Mouse (Mus musculus) heart, adult 2 months (tissue): Measurements from ENCODE around the gene Agfg2. TPM values are rescaled to one million over a fixed set of nuclear protein-coding genes. Genes with fewer than 3 reads are reported as not detected.
"Not testable (repeated sequence)": the region's sequence is repeated elsewhere in the genome, so short reads cannot be mapped to it uniquely, and the experiment has no call there.

Source experiments
- DNase-seq, 2 experiments: peaks; one replicate each; pipeline ENCODE4 v3.0.0; 2021
- H3K27ac ChIP-seq: fragments of 200-600 bp; 2 replicates; pipeline ENCODE4 v1.8.1; 2022
- H3K27me3 ChIP-seq: fragments of 200-500 bp; 2 replicates; pipeline ENCODE4 v1.6.1; 2012; ENCODE audit warnings: mild to moderate bottlenecking, low read length, inconsistent platforms, mixed read lengths; ENCODE audit not compliant: control insufficient read depth, insufficient read depth
- H3K36me3 ChIP-seq: fragments of 200-500 bp; 2 replicates; pipeline ENCODE4 v1.6.1; 2012; ENCODE audit warnings: low read length, inconsistent platforms; ENCODE audit not compliant: control insufficient read depth, insufficient read depth
- H3K4me1 ChIP-seq: fragments of 200-500 bp; 2 replicates; pipeline ENCODE4 v1.6.1; 2011; ENCODE audit warnings: low read length; ENCODE audit not compliant: control insufficient read depth, insufficient read depth
- H3K4me3 ChIP-seq: fragments of 200-600 bp; 2 replicates; pipeline ENCODE4 v1.8.1; 2022
- H3K79me2 ChIP-seq: fragments of 200-500 bp; replicated peaks from 2 replicates; pipeline ENCODE4 v1.6.1; 2012; ENCODE audit warnings: mild to moderate bottlenecking, inconsistent platforms, low read length, moderate library complexity, mixed read lengths; ENCODE audit not compliant: control insufficient read depth, insufficient read depth
- H3K9ac ChIP-seq: fragments of 200-500 bp; 2 replicates; pipeline ENCODE4 v1.6.1; 2012; ENCODE audit warnings: low read depth, mild to moderate bottlenecking, control low read depth, inconsistent platforms, low read length, mixed read lengths
- CTCF ChIP-seq: fragments of 200-600 bp; IDR thresholded peaks from 2 replicates; pipeline ENCODE4 v1.8.1; 2022; ENCODE audit warnings: antibody characterized with exemption, mild to moderate bottlenecking, moderate library complexity
- EP300 ChIP-seq: fragments of 200-500 bp; IDR thresholded peaks from 2 replicates; pipeline ENCODE4 v1.6.1; 2011; ENCODE audit warnings: low read depth, low read length, control low read depth; ENCODE audit not compliant: insufficient read depth
- POLR2A ChIP-seq: fragments of 200-500 bp; IDR thresholded peaks from 2 replicates; pipeline ENCODE4 v1.6.1; 2011; ENCODE audit warnings: mild to moderate bottlenecking, low read depth, low read length, control low read depth; ENCODE audit not compliant: insufficient read depth
- WGBS: fragments of 180-500 bp; shearing (Covaris S2); methylation state at CpG from one replicate; pipeline ENCODE4 v1.1.7; 2018; 5-methylcytosine and 5-hydroxymethylcytosine counted together
- intact Hi-C: fragments of 180-260 bp; cut with DNase I; formaldehyde crosslinking; loops from one replicate; pipeline ENCODE4 v1.15.1; 2025
- long read RNA-seq: library from polyadenylated mRNA; stranded (forward); transcript quantifications from one replicate; pipeline ENCODE4 v2.0.0, GENCODE M21; 2021
- polyA plus RNA-seq: library from polyadenylated mRNA; depleted of rRNA; stranded (reverse); fragments of >200 nt; gene quantifications from 2 replicates; pipeline ENCODE4 v1.2.3, GENCODE M21; 2012; rRNA removed
- total RNA-seq, 2 experiments: library from RNA; stranded (reverse); gene quantifications; 2 replicates each; pipeline ENCODE4 v1.2.3; 2021

The Agfg2 gene
- total RNA-seq (10 to 100 TPM; 15.6 to 19.1 TPM), polyA plus RNA-seq (11.9 and 12.5 TPM in 2 replicates)
- long read RNA-seq, transcript Agfg2-202 (13 exons, 2,858 nt): minor isoform, 11 of 39 reads
- long read RNA-seq, transcript Agfg2-201 (12 exons, 2,893 nt): major isoform, 16 of 39 reads
- long read RNA-seq, partial matches to known transcripts: 4 of 39 reads
- long read RNA-seq, other reads (novel, unspliced or antisense): 8 of 39 reads

- intact Hi-C loops: loop anchor here (1.0 to 2.0 kb wide), 3 partner anchors 28 to 72 kb away; partner anchors contain the start of gene Nyap1
- peak within 1 kb of the TSS; percentile 69 for H3K9ac ChIP-seq
- no peaks in the 10 kb centered on the region; the same call in 1 of the 2 replicates for H3K36me3 ChIP-seq
- H3K4me1 ChIP-seq: peaks cover 3% of the 10 kb centered on the region
- under 1% methylated on average over 62 of the region's 62 CpGs for WGBS
- DNase-seq: peak; percentile 94 to 99
- no peaks in the 10 kb centered on the region for H3K27me3 ChIP-seq
- peak within 1 kb of the TSS; percentile 82 for H3K4me3 ChIP-seq
- H3K79me2 ChIP-seq: peaks cover 2% of the 10 kb centered on the region; the same call in 1 of the 2 replicates
- TF ChIP-seq EP300: 0 out of 2 replicates have a peak, but pooled peaks have one; percentile 5
- TF ChIP-seq POLR2A: peak; percentile 67
- TF ChIP-seq CTCF: peak; percentile 40
- H3K27ac ChIP-seq: peak within 1 kb of the TSS; percentile 64
Measured at GRCm38 (mm10) chr5:137684294-137685123, at the start of gene Agfg2. Agfg2 (minus strand) TSS chr5:137684726.

- Histone ChIP-seq H3K79me2 (no peaks in the 10 kb centered on the region), H3K4me1 (no peaks in the 10 kb centered on the region), H3K4me3 (no peak overlapping the region), H3K9ac (no peak overlapping the region), H3K27me3 (no peaks in the 10 kb centered on the region), H3K36me3 (no peaks in the 10 kb centered on the region), H3K27ac (no peak overlapping the region)
- intact Hi-C loops: no loop called here
- DNase-seq: no peak
- WGBS: 90% methylated on average over 12 of the region's 12 CpGs
- TF ChIP-seq CTCF: no peak
- TF ChIP-seq POLR2A: no peak
- TF ChIP-seq EP300: no peak
Measured at GRCm38 (mm10) chr5:137733638-137734288, 49.2 kb upstream of the Agfg2 start.

GRCm38 (mm10) chr5:137726767-137727166 lies 42.2 kb upstream of the Agfg2 start:
- no peaks in the 10 kb centered on the region for H3K79me2 ChIP-seq
- no peak for DNase-seq
- intact Hi-C loops: no loop called here
- H3K36me3 ChIP-seq: no peaks in the 10 kb centered on the region
- H3K27ac ChIP-seq: no peak overlapping the region
- H3K4me1 ChIP-seq: no peaks in the 10 kb centered on the region
- TF ChIP-seq CTCF (peak; percentile 36), POLR2A (no peak)
- H3K27me3 ChIP-seq: no peaks in the 10 kb centered on the region; the same call in 1 of the 2 replicates
- H3K4me3 ChIP-seq: no peak overlapping the region
- 62% methylated on average over 6 of the region's 6 CpGs for WGBS
- H3K9ac ChIP-seq: no peak overlapping the region

- intact Hi-C loops: no loop called here
- 79% methylated on average over 5 of the region's 5 CpGs for WGBS
- Histone ChIP-seq H3K36me3 (no peaks in the 10 kb centered on the region; the same call in 1 of the 2 replicates), H3K9ac (no peak overlapping the region), H3K4me3 (no peak overlapping the region), H3K79me2 (no peaks in the 10 kb centered on the region), H3K27me3 (no peaks in the 10 kb centered on the region; the same call in 1 of the 2 replicates), H3K4me1 (peaks cover 4% of the 10 kb centered on the region), H3K27ac (no peak overlapping the region)
- TF ChIP-seq EP300 (no peak), CTCF (no peak), POLR2A (no peak)
- no peak for DNase-seq
Measured at GRCm38 (mm10) chr5:137723840-137724239, 39.3 kb upstream of the Agfg2 start.

GRCm38 (mm10) chr5:137720558-137721164 lies 36.1 kb upstream of the Agfg2 start:
- intact Hi-C loops, H3K27me3 ChIP-seq, H3K9ac ChIP-seq, H3K79me2 ChIP-seq, H3K27ac ChIP-seq, H3K4me1 ChIP-seq, H3K36me3 ChIP-seq, H3K4me3 ChIP-seq: not testable (repeated sequence)
- WGBS: 17% methylated on average over 11 of the region's 16 CpGs
- peak in 1 of 2 experiments; percentile 41 for DNase-seq
